Mouse (Mus musculus) thymus, adult 2 months (tissue): Measurements from ENCODE around the gene Gm28308. TPM values are rescaled to one million over a fixed set of nuclear protein-coding genes. Genes with fewer than 3 reads are reported as not detected.

ENCODE experiments used
- DNase-seq: peaks from one replicate; pipeline ENCODE4 v3.0.0; 2021
- H3K27ac ChIP-seq: fragments of 200-500 bp; 2 replicates; pipeline ENCODE4 v1.5.1; 2012; ENCODE audit warnings: low read length, control low read depth; ENCODE audit not compliant: control insufficient read depth, insufficient read depth
- H3K27me3 ChIP-seq: fragments of 200-500 bp; 2 replicates; pipeline ENCODE4 v1.6.1; 2012; ENCODE audit warnings: mild to moderate bottlenecking, low read length, moderate library complexity, mixed read lengths; ENCODE audit not compliant: control insufficient read depth, insufficient read depth
- H3K36me3 ChIP-seq: fragments of 200-500 bp; 2 replicates; pipeline ENCODE4 v1.6.1; 2012; ENCODE audit warnings: mild to moderate bottlenecking, low read length, moderate library complexity; ENCODE audit not compliant: control insufficient read depth, insufficient read depth
- H3K4me1 ChIP-seq: fragments of 200-500 bp; replicated peaks from 2 replicates; pipeline ENCODE4 v1.6.1; 2012; ENCODE audit warnings: low read length; ENCODE audit not compliant: control insufficient read depth, insufficient read depth
- H3K4me3 ChIP-seq: fragments of 200-500 bp; 2 replicates; pipeline ENCODE4 v1.5.1; 2012; ENCODE audit warnings: mild to moderate bottlenecking, low read length, control low read depth, moderate library complexity; ENCODE audit not compliant: control insufficient read depth, insufficient read depth
- CTCF ChIP-seq: fragments of 200-500 bp; IDR thresholded peaks from 2 replicates; pipeline ENCODE4 v1.5.1; 2012; ENCODE audit warnings: mild to moderate bottlenecking, control low read depth, low read length, moderate library complexity, borderline replicate concordance; ENCODE audit not compliant: control insufficient read depth, poor library complexity, insufficient read depth; ENCODE audit errors: extremely low read depth
- POLR2A ChIP-seq: fragments of 200-500 bp; IDR thresholded peaks from 2 replicates; pipeline ENCODE4 v1.6.1; 2012; ENCODE audit warnings: mild to moderate bottlenecking, low read length, control low read depth, moderate library complexity; ENCODE audit not compliant: control insufficient read depth, poor library complexity, insufficient read depth; ENCODE audit errors: extremely low read depth
- WGBS: fragments of 180-500 bp; shearing (Covaris S2); methylation state at CpG from one replicate; pipeline ENCODE4 v1.1.7; 2018; 5-methylcytosine and 5-hydroxymethylcytosine counted together
- polyA plus RNA-seq: library from polyadenylated mRNA; depleted of rRNA; stranded (reverse); fragments of >200 nt; gene quantifications from 2 replicates; pipeline ENCODE4 v1.2.3, GENCODE M21; 2012

The Gm28308 gene
- polyA plus RNA-seq, 1 experiment, result 0.24 TPM

GRCm38 (mm10) chr6:52236806-52237205, 23.7 kb upstream of the Gm28308 start:
- H3K4me3 ChIP-seq, result no peak overlapping the region
- no peak for DNase-seq
- H3K27me3 ChIP-seq, result peaks cover 57% of the 10 kb centered on the region
- H3K27ac ChIP-seq, result no peak overlapping the region
- H3K4me1 ChIP-seq, result peaks cover 5% of the 10 kb centered on the region; the same call in 1 of the 2 replicates
- TF ChIP-seq POLR2A, result no peak
- no peak for TF ChIP-seq CTCF
- WGBS, result 90% methylated on average over 3 of the region's 3 CpGs
- no peaks in the 10 kb centered on the region for H3K36me3 ChIP-seq

DNA sequence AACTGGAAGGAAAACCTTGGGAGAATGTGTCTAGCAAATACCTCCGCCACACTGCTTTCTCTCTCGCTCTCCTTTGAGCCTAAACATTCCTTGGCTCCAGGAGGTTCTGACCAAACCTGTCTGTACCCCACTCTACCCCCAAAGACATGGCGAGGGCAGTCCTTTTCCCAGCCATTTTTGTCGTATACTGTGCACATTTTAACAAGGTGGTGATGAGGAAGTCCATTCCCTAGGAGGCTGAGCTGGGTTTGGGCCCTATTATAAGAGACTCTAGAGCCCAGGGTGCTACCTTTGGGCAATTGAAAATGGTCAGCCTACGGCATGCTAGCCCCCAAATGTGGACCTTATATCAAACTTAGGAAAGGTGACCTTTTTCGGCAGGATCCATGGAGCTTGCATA, 22.7 kb upstream of the Gm28308 start:
- Histone ChIP-seq H3K4me3 (no peak overlapping the region), H3K36me3 (no peaks in the 10 kb centered on the region), H3K27me3 (peaks cover 48% of the 10 kb centered on the region), H3K4me1 (peaks cover 5% of the 10 kb centered on the region; the same call in 1 of the 2 replicates), H3K27ac (no peak overlapping the region)
- TF ChIP-seq POLR2A (no peak), CTCF (no peak)
- no peak for DNase-seq
- 83% methylated on average over 6 of the region's 6 CpGs for WGBS

- peaks cover 47% of the 10 kb centered on the region for H3K27me3 ChIP-seq
- TF ChIP-seq POLR2A (no peak), CTCF (no peak)
- no peak overlapping the region for H3K27ac ChIP-seq
- 89% methylated on average over 9 of the region's 9 CpGs for WGBS
- no peak overlapping the region for H3K4me3 ChIP-seq
- H3K4me1 ChIP-seq, result peaks cover 5% of the 10 kb centered on the region; the same call in 1 of the 2 replicates
- H3K36me3 ChIP-seq, result no peaks in the 10 kb centered on the region
- no peak for DNase-seq
Observed at GRCm38 (mm10) chr6:52235267-52235666, 22.1 kb upstream of the Gm28308 start.

DNA sequence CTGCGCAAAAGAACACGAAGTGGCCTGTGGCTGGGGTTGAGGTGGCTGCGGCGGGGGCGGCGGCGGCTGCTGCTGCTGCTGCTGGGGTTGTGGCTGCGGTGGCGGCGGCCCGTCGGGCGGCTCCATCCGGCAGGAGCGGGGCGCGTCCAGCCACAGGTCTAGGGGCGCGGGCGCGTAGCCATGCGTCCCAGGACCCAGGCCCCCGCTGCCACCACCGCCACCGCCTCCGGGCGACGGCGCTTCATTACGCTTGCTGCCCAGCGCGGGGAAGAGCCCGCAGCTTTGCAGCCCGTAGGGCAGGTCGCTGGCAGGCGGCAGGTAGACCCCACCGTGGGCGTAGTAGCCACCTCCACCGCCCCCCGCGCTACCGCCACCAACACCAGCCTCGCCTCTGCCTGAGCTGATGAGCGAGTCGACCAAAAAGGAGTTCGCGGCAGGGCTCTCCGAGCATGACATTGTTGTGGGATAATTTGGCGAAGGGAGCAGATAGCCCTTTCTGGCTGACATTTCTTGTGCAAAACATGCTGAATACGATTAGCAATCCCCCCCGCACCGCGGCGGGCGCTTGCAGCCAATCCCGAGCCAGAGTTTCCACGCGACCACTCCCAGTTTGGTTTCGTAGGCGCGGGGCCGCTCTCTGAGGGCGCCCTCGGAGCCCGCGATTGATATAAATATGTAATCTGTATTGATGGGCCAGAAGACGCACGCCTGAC, 21.4 kb upstream of the Gm28308 start:
- H3K27ac ChIP-seq, result no peak overlapping the region
- H3K27me3 ChIP-seq, result peaks cover 47% of the 10 kb centered on the region
- 4% methylated on average over 60 of the region's 68 CpGs for WGBS
- peaks cover 5% of the 10 kb centered on the region; the same call in 1 of the 2 replicates for H3K4me1 ChIP-seq
- no peaks in the 10 kb centered on the region for H3K36me3 ChIP-seq
- TF ChIP-seq POLR2A (no peak), CTCF (no peak)
- no peak overlapping the region for H3K4me3 ChIP-seq
- DNase-seq, result no peak

- peaks cover 49% of the 10 kb centered on the region for H3K27me3 ChIP-seq
- no peak for TF ChIP-seq POLR2A
- no peak for TF ChIP-seq CTCF
- H3K27ac ChIP-seq, result no peak overlapping the region
- no peak overlapping the region for H3K4me3 ChIP-seq
- peaks cover 5% of the 10 kb centered on the region; the same call in 1 of the 2 replicates for H3K4me1 ChIP-seq
- 6% methylated on average over 70 of the region's 70 CpGs for WGBS
- H3K36me3 ChIP-seq, result no peaks in the 10 kb centered on the region
- no peak for DNase-seq
Observed at GRCm38 (mm10) chr6:52233546-52234427, 20.6 kb upstream of the Gm28308 start.

- Histone ChIP-seq H3K4me3 (no peak overlapping the region), H3K27ac (no peak overlapping the region), H3K36me3 (no peaks in the 10 kb centered on the region), H3K27me3 (peaks cover 49% of the 10 kb centered on the region), H3K4me1 (peaks cover 5% of the 10 kb centered on the region; the same call in 1 of the 2 replicates)
- TF ChIP-seq CTCF (no peak), POLR2A (no peak)
- WGBS, result 34% methylated on average over 23 of the region's 23 CpGs
- DNase-seq, result no peak
Observed at GRCm38 (mm10) chr6:52232984-52233545, 19.9 kb upstream of the Gm28308 start.
